Mouse (Mus musculus) kidney, embryonic 14.5 days (tissue): ENCODE measurements around the gene Zfp799. TPM values are rescaled to one million over a fixed set of nuclear protein-coding genes. Genes with fewer than 3 reads are reported as not detected.

Experiments used
- ATAC-seq: fragments of 200-750 bp; cut with Nextera tagmentation; 2 replicates; pipeline ENCODE4 v1.8.0; 2017; ENCODE audit warnings: moderate number of reproducible peaks, mild to moderate bottlenecking, moderate TSS enrichment, moderate library complexity; ENCODE audit not compliant: low FRiP score, low TSS enrichment
- H3K27ac ChIP-seq: fragments of 300-500 bp; sonication (generic); 2 replicates; pipeline ENCODE4 v1.5.1; 2014; ENCODE audit warnings: low read depth, mild to moderate bottlenecking, low read length, moderate library complexity, mixed read lengths
- H3K27me3 ChIP-seq: fragments of 300-500 bp; sonication (generic); 2 replicates; pipeline ENCODE4 v1.6.1; 2014; ENCODE audit warnings: mild to moderate bottlenecking, low read length; ENCODE audit not compliant: control insufficient read depth, insufficient read depth
- H3K36me3 ChIP-seq: fragments of 300-500 bp; sonication (generic); 2 replicates; pipeline ENCODE4 v1.6.1; 2014; ENCODE audit warnings: low read length, mixed read lengths; ENCODE audit not compliant: control insufficient read depth, insufficient read depth
- H3K4me1 ChIP-seq: fragments of 300-500 bp; sonication (generic); 2 replicates; pipeline ENCODE4 v1.6.1; 2014; ENCODE audit warnings: low read length, mixed read lengths; ENCODE audit not compliant: control insufficient read depth, insufficient read depth
- H3K4me2 ChIP-seq: fragments of 300-500 bp; sonication (generic); replicated peaks from 2 replicates; pipeline ENCODE4 v1.6.1; 2014; ENCODE audit warnings: low read depth, mild to moderate bottlenecking, low read length
- H3K4me3 ChIP-seq: fragments of 300-500 bp; sonication (generic); 2 replicates; pipeline ENCODE4 v1.5.1; 2014; ENCODE audit warnings: mild to moderate bottlenecking, low read length
- H3K9ac ChIP-seq: fragments of 300-500 bp; sonication (generic); 2 replicates; pipeline ENCODE4 v1.6.1; 2014; ENCODE audit warnings: low read depth, mild to moderate bottlenecking, low read length, moderate library complexity
- H3K9me3 ChIP-seq: fragments of 300-500 bp; sonication (generic); 2 replicates; pipeline ENCODE4 v1.6.1; 2016; ENCODE audit warnings: low read length; ENCODE audit not compliant: control insufficient read depth
- WGBS: fragments of 180-500 bp; shearing (Covaris S2); extraction: QIAGEN DNeasy Blood & Tissue Kit; methylation state at CpG from one replicate; pipeline ENCODE4 v1.1.7; 2014; 5-methylcytosine and 5-hydroxymethylcytosine counted together
- polyA plus RNA-seq: library from polyadenylated mRNA; unstranded; fragments of >200 nt; fragmentation: Nextera tagmentation; extraction: Ambion mirVana; gene quantifications from 2 replicates; pipeline ENCODE4 v1.2.1, GENCODE M21; 2014

Zfp799 gene
- polyA plus RNA-seq, 1 experiment from 2014 or later, result 24.8 TPM

DNA sequence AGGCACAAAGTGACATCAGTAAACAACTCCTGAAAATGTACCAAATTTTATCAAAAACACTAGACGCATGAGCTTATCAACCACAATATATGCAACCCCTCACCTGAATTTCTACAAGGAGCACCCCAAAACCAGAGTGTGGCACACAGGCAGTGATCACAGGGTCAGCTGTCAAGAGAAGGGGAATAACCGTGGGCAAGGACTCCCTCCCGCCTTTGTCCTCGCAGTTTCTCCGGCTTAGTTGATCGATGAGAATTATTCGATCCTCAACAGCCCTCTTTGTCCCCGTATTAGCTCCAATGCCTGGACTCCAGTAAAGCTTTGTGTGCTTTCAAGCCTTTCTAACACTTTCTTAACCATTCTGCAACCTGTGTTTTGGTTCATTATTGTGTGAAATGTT lies 21.1 kb downstream of the Zfp799 start:
- Histone ChIP-seq H3K4me1 (0 out of 2 replicates have a peak, but pooled peaks cover 5% of the 10 kb centered on the region), H3K9me3 (no peaks in the 10 kb centered on the region), H3K9ac (no peak overlapping the region), H3K27me3 (no peaks in the 10 kb centered on the region), H3K36me3 (no peaks in the 10 kb centered on the region), H3K4me3 (peak overlapping the region; percentile 49), H3K4me2 (peak overlapping the region; percentile 55), H3K27ac (no peak overlapping the region)
- 10% methylated on average over 8 of the region's 8 CpGs for WGBS
- no peak for ATAC-seq

DNA sequence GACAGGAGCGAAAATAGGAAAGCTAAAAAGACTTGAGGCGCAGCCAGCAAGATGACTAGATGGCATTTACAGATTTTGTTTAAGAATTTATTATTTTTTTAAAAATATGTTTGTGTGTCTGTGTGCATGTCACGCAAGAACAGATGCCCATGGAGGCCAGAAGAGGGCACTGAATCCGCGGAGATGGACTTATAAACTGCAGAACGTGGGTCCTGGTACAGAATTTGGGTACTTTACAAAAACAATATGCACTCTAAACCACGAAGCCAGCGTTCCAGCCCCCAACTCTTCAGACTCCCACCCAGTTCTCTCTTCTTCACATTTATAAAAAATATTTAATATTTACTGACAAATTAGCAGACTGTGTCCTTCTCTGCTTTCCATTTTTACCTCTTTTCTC lies 40.8 kb downstream of the Zfp799 start:
- H3K9me3 ChIP-seq, result no peaks in the 10 kb centered on the region
- H3K4me2 ChIP-seq, result peak overlapping the region; percentile 41; the same call in 1 of the 2 replicates
- H3K9ac ChIP-seq, result no peak overlapping the region
- ATAC-seq, result no peak
- no peak overlapping the region for H3K27ac ChIP-seq
- H3K27me3 ChIP-seq, result no peaks in the 10 kb centered on the region
- H3K36me3 ChIP-seq, result peaks cover 12% of the 10 kb centered on the region
- 71% methylated on average over 8 of the region's 8 CpGs for WGBS
- peak overlapping the region; percentile 75; the same call in 1 of the 2 replicates for H3K4me3 ChIP-seq
- peaks cover 12% of the 10 kb centered on the region; the same call in 1 of the 2 replicates for H3K4me1 ChIP-seq

DNA sequence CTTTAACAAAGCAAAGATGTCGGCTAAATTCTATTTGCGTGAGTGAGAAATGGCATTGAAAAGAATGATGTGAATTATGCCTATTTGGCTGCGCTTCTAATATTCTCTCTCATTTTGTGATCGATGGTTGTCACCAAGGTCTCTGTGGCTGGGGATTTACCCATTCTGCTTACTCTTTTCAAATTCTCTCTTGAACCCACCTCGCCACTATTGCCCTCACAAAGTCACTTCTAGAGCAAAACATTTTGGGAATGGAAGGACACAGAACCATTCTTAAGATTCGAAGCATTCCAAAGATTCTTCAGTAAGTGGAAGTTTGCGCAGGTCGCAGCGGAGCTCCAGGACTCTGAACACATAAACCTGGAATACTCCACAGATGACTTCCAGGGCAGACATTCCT lies 41.5 kb downstream of the Zfp799 start:
- Histone ChIP-seq H3K4me1 (peaks cover 12% of the 10 kb centered on the region; the same call in 1 of the 2 replicates), H3K27me3 (no peaks in the 10 kb centered on the region), H3K4me2 (peak overlapping the region; percentile 41), H3K9ac (peak overlapping the region; percentile 87), H3K36me3 (peaks cover 18% of the 10 kb centered on the region), H3K4me3 (peak overlapping the region; percentile 75), H3K27ac (no peak overlapping the region), H3K9me3 (peaks cover 2% of the 10 kb centered on the region)
- no peak for ATAC-seq
- WGBS, result 11% methylated on average over 9 of the region's 9 CpGs

DNA sequence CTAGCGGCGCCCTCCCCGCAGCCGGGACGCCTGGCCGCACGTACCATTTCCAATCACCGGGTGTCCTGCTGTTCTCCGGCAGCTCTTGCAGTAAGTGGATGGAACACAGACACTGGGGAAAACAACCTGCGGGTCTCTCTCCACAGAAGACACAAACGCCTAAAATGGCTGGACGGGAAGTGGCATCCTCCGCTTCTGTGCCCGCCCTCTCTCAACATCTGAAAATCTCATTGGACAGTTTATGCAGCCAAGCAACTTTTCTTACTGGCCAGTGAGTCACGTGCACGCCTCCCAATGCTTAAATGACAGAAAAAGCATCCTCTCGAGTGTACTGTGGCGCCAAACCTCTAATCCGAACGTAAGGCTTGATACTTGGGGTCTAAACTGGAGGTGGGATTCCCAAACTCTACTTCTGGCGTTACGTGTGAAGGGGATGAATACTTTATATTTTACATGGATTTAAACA lies 41.9 kb downstream of the Zfp799 start, which contains the start of gene Zfp871:
Zfp871 (minus strand) TSS at position 194 of the 466 bp plus-strand sequence.
- peaks cover 22% of the 10 kb centered on the region for H3K36me3 ChIP-seq
- WGBS, result under 1% methylated on average over 22 of the region's 22 CpGs
- H3K4me2 ChIP-seq, result peak within 1 kb of the TSS; percentile 52
- peak within 1 kb of the TSS; percentile 75 for H3K4me3 ChIP-seq
- peaks cover 5% of the 10 kb centered on the region for H3K9me3 ChIP-seq
- ATAC-seq, result peak; percentile 97
- peaks cover 12% of the 10 kb centered on the region; the same call in 1 of the 2 replicates for H3K4me1 ChIP-seq
- H3K27ac ChIP-seq, result peak within 1 kb of the TSS; percentile 88
- H3K9ac ChIP-seq, result peak within 1 kb of the TSS; percentile 87
- no peaks in the 10 kb centered on the region for H3K27me3 ChIP-seq

DNA sequence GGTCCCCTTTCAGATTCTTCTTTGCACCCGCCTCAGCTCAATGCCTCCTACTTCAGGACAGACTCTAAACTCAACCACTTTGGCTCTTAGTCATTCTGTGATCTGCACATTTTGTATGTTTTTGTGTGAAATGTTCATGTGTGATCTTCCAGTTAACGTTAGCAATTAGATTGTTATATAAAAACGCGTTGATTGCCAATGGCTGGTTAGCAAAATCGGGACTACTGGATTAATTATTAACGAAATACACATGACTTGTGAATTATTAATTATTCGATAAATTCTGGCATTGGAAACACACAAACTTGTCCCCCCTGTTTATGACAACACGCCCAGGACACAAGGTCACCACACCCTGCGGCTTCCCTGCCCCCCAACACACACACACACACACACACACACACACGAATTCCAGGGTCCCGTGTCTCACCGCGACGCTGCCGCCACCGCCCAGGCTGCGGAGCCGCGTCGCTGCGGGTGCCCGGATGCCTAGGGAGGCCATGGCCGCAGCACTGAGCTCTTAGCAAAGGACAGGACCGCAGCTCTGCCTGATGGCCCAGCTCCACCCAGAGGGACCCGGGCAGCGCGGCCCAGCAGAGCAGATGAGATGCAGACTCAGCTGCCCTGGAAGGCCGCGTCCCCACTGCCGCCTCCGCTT lies 42.5 kb downstream of the Zfp799 start:
- Histone ChIP-seq H3K4me2 (peak overlapping the region; percentile 52), H3K4me3 (peak overlapping the region; percentile 75), H3K9ac (peak overlapping the region; percentile 87), H3K27ac (peak overlapping the region; percentile 88), H3K36me3 (peaks cover 22% of the 10 kb centered on the region), H3K9me3 (peaks cover 5% of the 10 kb centered on the region), H3K4me1 (peaks cover 12% of the 10 kb centered on the region; the same call in 1 of the 2 replicates), H3K27me3 (no peaks in the 10 kb centered on the region)
- ATAC-seq, result peak; percentile 82
- WGBS, result under 1% methylated on average over 31 of the region's 31 CpGs

DNA sequence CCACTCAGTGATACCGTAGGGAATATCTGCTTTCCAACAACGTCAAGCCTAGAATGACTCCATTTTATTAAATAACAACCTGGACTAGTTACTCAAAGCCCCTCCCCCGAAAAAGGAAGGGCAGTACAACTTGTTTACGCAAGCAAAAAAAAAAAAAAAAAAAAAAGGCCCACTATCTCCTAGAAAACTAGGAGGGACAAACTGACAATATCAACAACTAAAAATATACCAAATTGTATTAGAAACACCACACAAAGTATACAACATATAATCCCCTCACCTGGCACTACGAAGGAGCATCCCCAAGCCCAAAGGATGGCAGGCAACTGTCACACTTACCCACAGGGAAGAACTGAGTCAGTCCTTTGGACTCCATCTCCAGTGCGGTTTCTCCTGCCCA lies 43.1 kb downstream of the Zfp799 start:
- Histone ChIP-seq H3K36me3 (peaks cover 22% of the 10 kb centered on the region), H3K27ac (no peak overlapping the region), H3K27me3 (no peaks in the 10 kb centered on the region), H3K4me2 (peak overlapping the region; percentile 52), H3K4me1 (peaks cover 12% of the 10 kb centered on the region; the same call in 1 of the 2 replicates), H3K4me3 (peak overlapping the region; percentile 75), H3K9me3 (peaks cover 5% of the 10 kb centered on the region), H3K9ac (peak overlapping the region; percentile 87; the same call in 1 of the 2 replicates)
- WGBS, result 66% methylated on average over 6 of the region's 6 CpGs
- ATAC-seq, result no peak

DNA sequence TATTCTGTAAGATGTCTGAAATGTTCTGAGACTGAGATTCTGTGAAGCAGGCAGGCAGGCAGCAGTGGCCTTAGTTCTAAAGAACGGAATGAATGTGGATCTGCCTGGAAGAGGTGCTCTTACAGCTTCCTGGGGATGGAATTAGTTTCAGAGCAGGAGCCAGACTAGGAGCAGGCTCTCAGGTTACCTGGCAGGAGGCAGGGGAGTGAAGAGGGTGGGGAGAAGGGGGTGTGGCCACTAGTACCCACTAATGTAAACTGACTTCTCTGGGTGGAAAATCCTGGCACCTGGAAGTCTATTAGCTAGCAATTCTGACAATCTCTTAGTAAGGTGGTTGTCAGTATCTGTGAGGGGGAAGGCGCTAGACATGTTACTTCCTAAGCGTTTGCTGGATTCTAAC lies 44.4 kb downstream of the Zfp799 start:
- 83% methylated on average over 3 of the region's 3 CpGs for WGBS
- H3K27ac ChIP-seq, result no peak overlapping the region
- no peak overlapping the region for H3K4me3 ChIP-seq
- H3K27me3 ChIP-seq, result no peaks in the 10 kb centered on the region
- ATAC-seq, result no peak
- peaks cover 12% of the 10 kb centered on the region; the same call in 1 of the 2 replicates for H3K4me1 ChIP-seq
- H3K9me3 ChIP-seq, result peaks cover 5% of the 10 kb centered on the region
- H3K4me2 ChIP-seq, result no peak overlapping the region
- no peak overlapping the region for H3K9ac ChIP-seq
- H3K36me3 ChIP-seq, result peaks cover 22% of the 10 kb centered on the region

DNA sequence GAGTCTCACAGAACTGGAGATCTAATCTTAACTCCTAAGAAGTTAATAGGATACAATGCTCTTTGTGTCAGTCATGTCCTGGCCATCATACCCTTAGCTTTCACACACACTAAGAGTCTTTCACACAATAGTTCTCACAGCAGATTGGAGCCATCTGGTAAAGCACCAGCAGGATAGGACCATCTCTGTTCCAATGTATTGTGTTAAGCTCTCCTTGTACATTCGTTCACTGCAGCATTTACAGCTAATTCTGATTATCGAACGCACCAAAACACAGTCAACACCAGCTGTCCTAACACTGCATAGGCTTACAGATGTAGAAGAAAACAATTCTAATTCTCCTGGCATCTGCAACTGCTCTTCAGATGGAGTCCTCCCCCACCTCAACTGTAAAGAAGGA lies 52.5 kb downstream of the Zfp799 start:
- H3K9me3 ChIP-seq, result no peaks in the 10 kb centered on the region
- no peak overlapping the region for H3K4me2 ChIP-seq
- no peaks in the 10 kb centered on the region for H3K4me1 ChIP-seq
- H3K4me3 ChIP-seq, result no peak overlapping the region
- H3K36me3 ChIP-seq, result peaks cover 56% of the 10 kb centered on the region
- whole genome bisulfite sequencing, result 96% methylated on average over 3 of the region's 3 CpGs
- no peak overlapping the region for H3K27ac ChIP-seq
- no peak for ATAC-seq
- H3K27me3 ChIP-seq, result no peaks in the 10 kb centered on the region
- no peak overlapping the region for H3K9ac ChIP-seq

DNA sequence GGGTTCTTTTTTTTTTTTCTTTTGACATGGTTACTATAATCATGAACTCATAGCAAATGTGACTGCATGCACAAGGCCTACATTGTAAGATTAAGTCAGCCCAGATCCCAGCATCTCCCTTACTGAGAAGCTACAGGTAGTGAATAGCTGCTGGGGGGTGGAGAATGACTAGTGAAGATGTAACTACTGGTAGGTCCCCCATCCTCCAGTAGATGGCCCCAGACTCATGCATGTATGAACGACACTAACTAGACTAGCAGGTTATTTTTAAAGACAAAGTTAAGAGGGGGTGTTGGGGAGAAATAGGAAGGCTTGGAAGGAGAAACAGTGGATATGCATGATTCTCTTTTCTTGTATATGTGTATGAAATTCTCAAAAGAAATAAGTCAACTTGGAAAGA lies 58.8 kb downstream of the Zfp799 start:
- Histone ChIP-seq H3K4me3 (no peak overlapping the region), H3K9ac (no peak overlapping the region), H3K4me1 (no peaks in the 10 kb centered on the region), H3K9me3 (no peaks in the 10 kb centered on the region; the same call in 1 of the 2 replicates), H3K4me2 (no peak overlapping the region), H3K27ac (no peak overlapping the region), H3K27me3 (no peaks in the 10 kb centered on the region), H3K36me3 (peaks cover 80% of the 10 kb centered on the region)
- ATAC-seq, result no peak
- 79% methylated on average over 1 of the region's 1 CpGs for WGBS
